Mouse (Mus musculus): ENCODE results near the gene Pard3. TPM values are rescaled to one million over a fixed set of nuclear protein-coding genes. Genes with fewer than 3 reads are reported as not detected.

The Pard3 gene
- total and polyA plus RNA-seq, 3 experiments, result 0.51 to 1.3 (median 0.94) TPM

DNA sequence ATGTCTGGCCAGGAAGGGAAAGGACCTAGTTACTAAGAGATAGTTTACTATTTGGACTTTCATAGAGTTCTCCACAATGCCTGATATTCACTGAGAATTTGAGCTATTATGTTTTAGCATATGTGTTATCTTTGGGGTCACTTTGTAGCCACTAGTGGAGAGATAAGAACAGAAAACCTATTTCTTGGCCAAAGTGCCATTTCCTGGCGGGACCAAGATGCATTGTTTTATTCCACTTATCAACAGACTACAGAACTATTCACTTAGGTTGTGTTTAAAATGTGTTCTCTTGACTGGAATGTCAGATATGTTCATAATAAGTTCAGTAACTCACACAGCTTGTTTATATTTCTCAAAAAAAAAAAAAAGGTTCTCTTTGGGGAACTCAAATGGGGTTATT is 441.6 kb downstream of the Pard3 start:
- H3K79me2 ChIP-seq (replicated peaks; ENCODE audit: control insufficient read depth, extremely low read depth, insufficient read depth, poor library complexity, severe bottlenecking), result no peaks in the 10 kb centered on the region
- peaks cover under 1 to 3% of the 10 kb centered on the region in 2 experiments; a peak in 1 of 4 replicates for H3K4me1 ChIP-seq (ENCODE audit: control insufficient read depth in 1 of 2, insufficient read depth in 2 of 2)
- no peak for TF ChIP-seq CHD1 (IDR thresholded peaks at IDR 0.05; ENCODE audit: low read depth, low read length)
- TF ChIP-seq POLR2AphosphoS2 (IDR thresholded peaks at IDR 0.05; ENCODE audit: low read depth, low read length), result no peak
- no peak for TF ChIP-seq MAFK (IDR thresholded peaks at IDR 0.05; ENCODE audit: insufficient replicate concordance, low read length)
- no peak for TF ChIP-seq ZKSCAN1 (IDR thresholded peaks at IDR 0.05; ENCODE audit: borderline replicate concordance, low read depth, low read length)
- TF ChIP-seq SIN3A (IDR thresholded peaks at IDR 0.05; ENCODE audit: low read length), result no peak
- TF ChIP-seq USF1 (IDR thresholded peaks at IDR 0.05; ENCODE audit: low read depth, low read length), result no peak
- no peak for TF ChIP-seq MXI1 (IDR thresholded peaks at IDR 0.05; ENCODE audit: low read depth, low read length)
- no peak for TF ChIP-seq SMC3 (IDR thresholded peaks at IDR 0.05; ENCODE audit: low read depth, low read length)
- no peak for TF ChIP-seq PAX5 (IDR thresholded peaks at IDR 0.05; ENCODE audit: low read length)
- TF ChIP-seq HCFC1 (IDR thresholded peaks at IDR 0.05; ENCODE audit: low read depth, low read length), result no peak
- no peak for TF ChIP-seq NELFE (IDR thresholded peaks at IDR 0.05; ENCODE audit: low read depth, low read length)
- TF ChIP-seq GABPA (IDR thresholded peaks at IDR 0.05; ENCODE audit: insufficient replicate concordance, low read depth, low read length), result no peak
- no peak for TF ChIP-seq KAT2A (IDR thresholded peaks at IDR 0.05; ENCODE audit: insufficient replicate concordance, low read length)
- no peak for TF ChIP-seq IRF4 (IDR thresholded peaks at IDR 0.05; ENCODE audit: low read depth, low read length)
- dilution Hi-C loops (cut with MboI; ENCODE audit: extremely low pct_ligation_motif_present, extremely low pct_unique_long_range_greater_than_20kb, low sequenced_read_pairs), result no loop called here
- no peak overlapping the region for H3K9ac ChIP-seq (ENCODE audit: insufficient read depth, low read depth)
- no peaks in the 10 kb centered on the region for H3K36me3 ChIP-seq (replicated peaks in 1 of 2; ENCODE audit: control insufficient read depth in 1 of 2, insufficient read depth in 1 of 2, low read length in 1 of 2)
- DNase-seq (ENCODE audit: extremely low read depth), result no peak
- H3K9me3 ChIP-seq (replicated peaks; ENCODE audit: low read length), result no peaks in the 10 kb centered on the region
- H3K27ac ChIP-seq (ENCODE audit: insufficient read depth, low read depth), result no peak overlapping the region
- no peaks in the 10 kb centered on the region for H3K27me3 ChIP-seq (replicated peaks)
- H3K4me3 ChIP-seq (replicated peaks in 1 of 3; ENCODE audit: low read depth in 2 of 3, low read length in 2 of 3, poor library complexity in 1 of 3), result no peak overlapping the region
- H3K4me2 ChIP-seq (ENCODE audit: insufficient read depth, low read depth, poor library complexity, severe bottlenecking), result no peak overlapping the region
- in situ Hi-C loops (cut with MboI; ENCODE audit: low pct_ligation_motif_present, low pct_unique_long_range_greater_than_20kb, low sequenced_read_pairs), result loop anchor here (5.0 kb wide), 1 partner anchor 37 kb away; no protein-coding TSS in a partner anchor

DNA sequence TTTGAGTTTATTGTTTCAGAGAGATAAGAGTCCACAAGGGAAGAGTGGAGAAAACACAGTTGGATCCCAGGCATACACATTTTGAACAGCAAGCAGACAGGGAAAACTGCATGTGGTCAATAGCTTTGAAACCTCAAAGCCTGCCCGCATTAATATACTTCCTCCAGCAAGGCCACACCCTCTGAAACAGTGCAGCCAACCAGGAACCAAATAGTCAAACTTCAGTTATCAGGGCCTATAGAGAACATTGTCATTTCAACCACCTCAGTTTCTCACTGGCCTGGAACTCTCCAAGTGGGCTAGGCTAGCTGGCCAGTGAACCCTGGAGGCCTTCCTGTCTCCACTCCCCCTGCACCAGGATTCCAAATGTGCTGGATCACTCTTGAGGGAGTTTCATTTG is 442.6 kb downstream of the Pard3 start:
- dilution Hi-C loops (cut with MboI; ENCODE audit: extremely low pct_ligation_motif_present, extremely low pct_unique_long_range_greater_than_20kb, low sequenced_read_pairs), result no loop called here

More for the DNA sequence above, 442.6 kb downstream of the Pard3 start:
- Histone ChIP-seq H3K27me3 (replicated peaks) (no peaks in the 10 kb centered on the region), H3K4me2 (ENCODE audit: insufficient read depth, low read depth, poor library complexity, severe bottlenecking) (no peak overlapping the region), H3K9ac (ENCODE audit: insufficient read depth, low read depth) (no peak overlapping the region), H3K36me3 (replicated peaks in 1 of 2; ENCODE audit: control insufficient read depth in 1 of 2, insufficient read depth in 1 of 2, low read length in 1 of 2) (no peaks in the 10 kb centered on the region), H3K79me2 (replicated peaks; ENCODE audit: control insufficient read depth, extremely low read depth, insufficient read depth, poor library complexity, severe bottlenecking) (no peaks in the 10 kb centered on the region), H3K4me1 (ENCODE audit: control insufficient read depth in 1 of 2, insufficient read depth in 2 of 2) (0 out of 4 replicates have a peak, but pooled peaks cover 0 to 1% of the 10 kb centered on the region in 2 experiments), H3K27ac (ENCODE audit: insufficient read depth, low read depth) (no peak overlapping the region), H3K9me3 (replicated peaks; ENCODE audit: low read length) (no peaks in the 10 kb centered on the region), H3K4me3 (replicated peaks in 1 of 3; ENCODE audit: low read depth in 2 of 3, low read length in 2 of 3, poor library complexity in 1 of 3) (no peak overlapping the region)
- no peak for DNase-seq (ENCODE audit: extremely low read depth)
- in situ Hi-C loops (cut with MboI; ENCODE audit: low pct_ligation_motif_present, low pct_unique_long_range_greater_than_20kb, low sequenced_read_pairs), result loop anchor here (5.0 kb wide), 1 partner anchor 36 kb away; no protein-coding TSS in a partner anchor
- TF ChIP-seq MYC (IDR thresholded peaks at IDR 0.05; ENCODE audit: low read depth, low read length) (no peak), TBP (conservative IDR thresholded peaks at IDR 0.05; ENCODE audit: low read depth, low read length) (no peak), KAT2A (IDR thresholded peaks at IDR 0.05; ENCODE audit: insufficient replicate concordance, low read length) (no peak), MAFK (IDR thresholded peaks at IDR 0.05; ENCODE audit: insufficient replicate concordance, low read length) (no peak), PAX5 (IDR thresholded peaks at IDR 0.05; ENCODE audit: low read length) (no peak), MEF2A (IDR thresholded peaks at IDR 0.05; ENCODE audit: borderline replicate concordance, low read depth, low read length) (no peak), RCOR1 (conservative IDR thresholded peaks at IDR 0.05; ENCODE audit: low read depth, low read length) (no peak), ZKSCAN1 (IDR thresholded peaks at IDR 0.05; ENCODE audit: borderline replicate concordance, low read depth, low read length) (no peak), MAX (IDR thresholded peaks at IDR 0.05; ENCODE audit: low read length) (no peak)
